Mouse (Mus musculus) urinary bladder, postnatal 14 days (tissue): ENCODE measurements around the gene Lgi1.

Experiments used
- DNase-seq: peaks from one replicate; pipeline ENCODE4 v3.0.0; 2021; ENCODE audit warnings: low spot score

Lgi1 gene

DNA sequence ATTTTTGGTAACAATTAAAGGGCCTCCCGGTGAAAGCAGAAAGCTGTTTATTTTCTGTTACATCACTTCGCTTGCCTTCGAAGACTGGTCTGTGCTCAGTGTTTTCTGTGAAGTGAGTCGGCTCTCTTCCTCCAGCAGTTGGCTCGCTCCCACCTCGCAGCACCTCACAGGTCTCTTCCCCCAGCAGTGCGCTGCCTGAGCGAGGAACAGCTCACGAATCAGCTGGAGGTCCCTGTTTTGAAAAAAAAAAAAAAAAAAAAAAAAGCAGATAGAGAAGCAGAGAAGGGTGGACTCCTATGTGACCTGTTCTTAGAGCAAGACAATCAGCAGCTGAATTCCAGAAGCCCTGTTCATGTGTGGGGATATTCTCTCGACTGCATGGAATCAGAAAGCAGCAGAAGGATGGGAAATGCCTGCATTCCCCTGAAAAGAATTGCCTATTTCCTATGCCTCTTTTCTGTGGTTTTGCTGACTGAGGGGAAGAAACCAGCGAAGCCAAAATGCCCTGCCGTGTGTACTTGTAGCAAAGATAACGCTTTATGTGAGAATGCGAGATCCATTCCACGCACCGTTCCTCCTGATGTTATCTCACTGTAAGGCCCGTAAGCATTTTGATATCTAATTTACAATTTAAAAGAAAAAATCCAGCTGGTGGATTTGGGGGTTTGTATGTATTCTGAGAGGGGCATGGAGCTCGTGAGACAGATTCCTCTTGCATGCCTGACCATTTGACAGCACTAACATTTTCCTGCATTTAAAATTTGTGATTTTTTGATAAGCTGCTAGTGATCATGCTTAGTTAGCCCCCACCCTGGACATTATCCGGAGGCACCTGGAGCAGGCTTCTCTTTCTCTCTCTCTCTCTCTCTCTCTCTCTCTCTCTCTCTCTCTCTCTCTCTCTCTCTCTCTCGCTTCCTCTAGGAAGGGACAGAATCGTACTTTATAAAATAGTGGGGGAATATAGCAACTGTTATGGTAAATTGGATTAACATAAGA, at the start of gene Lgi1:
Gene Lgi1 (plus strand): TSS at position 32 of the 996 bp plus-strand sequence.
- no peak for DNase-seq

DNA sequence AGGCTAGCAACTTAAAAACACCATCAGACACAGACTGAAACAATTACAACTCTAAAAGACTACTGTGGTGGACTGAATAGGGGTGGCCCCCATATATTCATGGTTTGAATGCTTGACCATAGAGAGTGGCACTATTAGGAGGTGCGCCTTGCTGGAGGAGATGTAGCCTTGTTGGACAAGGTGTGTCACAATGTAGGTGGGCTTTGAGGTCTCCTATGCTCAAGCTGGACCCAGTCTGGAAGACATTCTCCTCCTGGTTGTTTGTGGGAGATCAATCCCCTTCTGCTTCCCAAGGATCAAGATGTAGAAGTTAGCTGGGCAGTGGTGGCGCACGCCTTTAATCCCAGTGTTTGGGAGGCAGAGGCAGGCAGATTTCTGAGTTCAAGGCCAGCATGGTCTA, 46.6 kb upstream of the Lgi1 start:
- DNase-seq: no peak

DNA sequence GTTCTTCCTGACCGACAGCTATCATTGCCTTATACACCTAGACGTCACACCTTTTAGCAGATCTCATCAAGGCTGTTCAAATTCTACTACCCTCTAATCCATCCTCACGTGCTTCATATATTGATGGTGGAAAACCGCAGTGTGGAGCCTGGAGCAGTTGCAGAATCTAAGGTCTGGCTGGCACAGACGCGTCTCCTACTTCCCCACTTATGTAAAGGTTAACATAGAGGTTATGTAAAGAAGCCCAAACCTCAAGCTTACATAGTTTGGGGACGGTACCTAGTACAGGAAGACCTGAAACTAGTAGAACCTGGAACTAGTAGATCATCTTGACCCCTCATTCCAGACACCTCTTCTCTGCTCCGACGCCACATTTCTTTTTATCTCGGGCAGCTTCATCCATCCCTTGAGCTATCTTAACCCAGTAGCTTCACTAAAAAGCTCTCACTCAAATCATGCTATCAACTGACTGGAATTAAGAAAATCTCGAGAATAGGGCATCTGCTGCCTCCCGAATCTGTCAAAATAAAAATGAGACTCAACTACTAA, 40.9 kb upstream of the Lgi1 start:
- no peak for DNase-seq

DNA sequence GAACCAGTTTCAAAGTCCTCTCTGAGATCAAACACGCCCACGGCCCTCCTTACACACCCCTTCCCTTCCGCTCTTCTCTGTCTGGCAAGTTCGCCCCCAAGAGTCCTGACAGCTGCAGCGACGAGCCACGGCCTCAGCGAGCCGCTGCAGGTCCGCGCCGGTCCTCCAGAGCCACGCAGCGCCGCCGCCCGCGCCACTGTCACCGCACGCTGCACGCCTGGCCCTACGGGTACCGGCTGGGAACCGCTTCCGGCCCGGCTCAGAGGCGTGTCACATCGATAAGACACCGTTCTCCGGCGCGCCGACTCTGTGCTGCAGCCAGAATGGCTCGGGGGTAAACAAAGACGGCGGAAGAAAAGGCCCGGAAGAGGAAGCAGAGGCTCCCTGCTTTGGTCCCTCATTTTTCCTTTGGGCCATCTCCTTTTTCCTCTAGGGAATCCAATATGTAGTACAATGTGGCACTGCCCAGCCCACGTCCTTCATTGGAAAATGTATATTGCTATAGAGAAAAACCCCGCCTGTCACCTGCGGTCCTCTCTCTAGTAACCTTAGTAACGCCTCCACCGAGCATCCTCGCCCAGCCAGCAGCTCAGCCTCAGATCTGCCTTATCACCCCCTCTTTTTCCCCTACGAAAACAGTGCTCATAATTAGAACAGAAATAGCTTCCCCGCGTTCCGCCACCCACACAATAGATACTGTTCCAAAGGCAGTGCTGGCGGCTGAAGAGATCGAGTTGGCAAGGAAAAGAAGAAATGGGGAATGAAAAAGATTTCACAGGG, 40.2 kb upstream of the Lgi1 start, which contains the start of gene Fra10ac1:
Gene Fra10ac1 (minus strand): TSS at position 252 of the 780 bp plus-strand sequence.
- peak; percentile 89 for DNase-seq

DNA sequence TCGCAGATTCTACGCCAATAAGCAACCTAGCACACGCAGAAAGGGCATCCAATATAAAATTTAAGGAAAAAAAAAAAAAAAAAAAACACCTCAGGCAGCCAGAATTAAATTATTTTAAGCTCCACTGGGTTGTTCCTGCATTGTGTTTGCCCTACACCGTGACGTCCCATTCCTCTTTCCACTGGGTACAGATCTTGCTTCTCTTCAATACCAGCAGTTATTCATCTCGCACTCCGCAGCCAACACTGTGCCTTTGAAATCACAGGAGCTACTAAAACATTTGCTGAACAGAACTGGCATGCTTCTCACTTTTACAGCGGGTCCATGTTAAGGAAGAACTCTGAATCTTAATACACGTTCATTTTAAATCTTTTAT, 39.7 kb upstream of the Lgi1 start:
- DNase-seq: no peak

DNA sequence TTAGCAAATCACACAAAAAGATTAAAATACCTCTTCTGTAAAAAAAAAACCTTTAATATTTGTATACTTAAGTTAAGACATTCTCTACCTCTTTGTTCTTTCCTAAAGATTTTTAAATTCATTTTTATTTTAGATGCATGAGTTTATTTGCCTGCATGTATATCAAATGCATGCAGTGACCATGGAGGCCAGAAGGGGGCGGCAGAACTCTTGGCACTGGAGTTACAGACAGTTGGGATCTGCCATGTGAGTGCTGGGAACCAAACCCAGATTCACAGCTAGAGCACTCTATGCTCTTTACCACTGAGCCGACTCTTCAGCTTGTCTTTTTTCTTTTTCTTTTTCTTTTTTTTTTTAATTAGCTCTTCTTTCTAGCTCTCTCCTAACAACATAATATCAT, 35.6 kb upstream of the Lgi1 start:
- no peak for DNase-seq

DNA sequence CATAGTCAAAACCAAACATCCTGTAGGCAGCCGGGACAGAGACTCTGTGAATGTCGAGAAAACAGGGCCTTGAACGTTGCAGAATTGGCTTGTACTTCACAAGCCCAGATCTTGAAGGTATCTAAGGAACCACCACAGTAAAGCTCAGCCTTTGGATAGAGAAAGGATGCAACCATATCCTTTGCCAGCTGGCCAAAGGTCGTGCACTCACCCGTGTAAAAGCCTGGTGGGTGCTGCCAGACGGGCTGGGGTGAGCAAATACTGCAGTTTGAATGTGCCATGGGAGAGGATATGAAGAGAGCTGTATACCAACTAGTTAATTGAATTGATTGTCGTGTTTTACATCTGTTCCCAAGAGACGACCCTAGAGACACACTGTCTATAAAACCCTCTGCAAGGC, 32.2 kb upstream of the Lgi1 start:
- no peak for DNase-seq

DNA sequence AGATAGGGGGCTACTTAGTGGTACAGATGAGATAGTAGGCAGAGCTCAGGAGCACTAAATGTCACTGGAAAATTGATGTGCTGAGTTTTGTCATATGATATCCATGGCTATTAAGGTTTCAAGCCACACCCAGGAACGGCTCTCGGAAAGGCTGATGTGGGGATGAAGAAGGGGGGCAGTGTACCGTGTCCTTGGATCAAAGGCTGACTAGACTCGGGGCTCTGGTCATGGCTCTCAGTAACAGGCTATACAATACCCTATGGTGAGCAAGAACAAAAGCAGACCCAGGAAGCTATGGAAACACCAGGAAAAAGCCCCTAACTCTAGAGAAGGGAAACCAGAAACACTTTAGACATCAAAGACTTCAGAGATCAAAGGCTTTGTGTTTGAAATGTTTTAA, 31.8 kb upstream of the Lgi1 start:
- no peak for DNase-seq

DNA sequence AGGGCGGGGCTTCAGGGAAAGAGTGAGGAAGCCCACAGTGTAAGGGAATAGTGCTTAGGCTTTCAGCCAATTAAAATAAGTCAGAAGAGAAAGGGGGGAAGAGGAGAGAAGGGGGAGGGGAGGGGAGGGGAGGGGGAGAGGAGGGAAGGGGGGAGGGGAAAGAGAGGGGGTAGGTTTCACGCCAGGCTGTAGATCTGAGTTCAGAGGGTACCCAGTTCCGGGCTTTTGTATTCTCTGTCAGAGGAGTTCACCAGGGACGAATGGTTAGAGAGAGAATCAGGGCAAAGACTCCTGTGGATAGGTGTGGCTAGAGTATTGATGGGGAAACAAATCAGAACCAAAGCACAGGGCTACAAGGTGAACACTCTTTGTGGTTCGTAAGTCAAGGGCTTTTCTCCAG, 27.8 kb upstream of the Lgi1 start:
- DNase-seq: no peak

DNA sequence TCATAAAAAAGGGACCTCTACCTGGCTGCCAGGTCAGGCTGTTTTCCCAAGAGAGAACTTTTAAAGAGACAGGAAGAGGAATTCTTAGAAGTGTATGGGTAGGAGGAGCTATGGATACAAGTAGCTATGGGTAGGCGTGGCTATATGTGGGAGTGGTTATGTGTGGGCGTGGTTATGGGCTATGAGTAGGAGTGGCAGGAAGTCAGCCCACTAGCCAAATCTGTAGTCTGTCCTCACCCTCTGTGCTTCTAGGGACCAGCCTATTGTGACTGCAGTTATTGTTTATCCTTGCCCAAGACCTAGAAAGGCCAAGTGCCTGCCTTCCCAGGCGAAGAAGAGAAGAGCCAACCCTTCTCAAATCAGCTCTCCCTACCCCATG, 26.5 kb upstream of the Lgi1 start:
- no peak for DNase-seq

DNA sequence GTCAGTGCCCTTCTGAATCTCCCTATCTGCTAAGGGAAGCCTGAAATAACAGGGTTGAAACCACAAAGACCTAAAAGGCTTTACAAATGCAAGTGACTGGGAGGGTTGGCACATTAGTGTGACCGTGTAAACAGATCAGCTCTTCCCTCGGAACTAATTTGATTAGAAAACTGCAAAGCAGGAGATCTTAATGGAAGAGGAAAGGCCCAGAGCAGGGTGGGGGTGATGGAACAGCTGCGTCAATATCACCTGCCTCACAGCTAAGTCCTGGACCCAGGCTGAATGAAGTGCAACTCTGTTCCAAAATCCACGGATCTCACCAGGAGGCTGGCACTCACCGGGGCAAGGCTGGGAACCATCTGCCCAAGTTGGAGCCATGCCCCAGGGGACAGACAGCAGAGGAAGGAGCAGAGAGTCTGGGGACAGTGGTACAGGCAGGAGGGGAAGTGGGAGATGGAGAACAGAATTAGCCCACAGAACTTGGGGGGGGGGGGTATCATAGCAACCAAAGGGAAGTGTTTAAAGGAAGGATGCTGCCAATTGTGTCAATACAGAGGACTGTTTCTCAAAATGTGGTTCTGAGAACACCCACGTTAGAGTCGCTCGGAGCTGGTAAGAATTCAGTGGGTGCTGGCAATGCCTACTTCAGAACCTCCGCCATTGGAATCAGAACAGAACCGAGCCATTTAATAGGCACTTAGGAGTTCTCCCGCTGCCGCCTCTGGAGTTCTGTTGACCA, 26.0 kb upstream of the Lgi1 start:
- DNase-seq: no peak

DNA sequence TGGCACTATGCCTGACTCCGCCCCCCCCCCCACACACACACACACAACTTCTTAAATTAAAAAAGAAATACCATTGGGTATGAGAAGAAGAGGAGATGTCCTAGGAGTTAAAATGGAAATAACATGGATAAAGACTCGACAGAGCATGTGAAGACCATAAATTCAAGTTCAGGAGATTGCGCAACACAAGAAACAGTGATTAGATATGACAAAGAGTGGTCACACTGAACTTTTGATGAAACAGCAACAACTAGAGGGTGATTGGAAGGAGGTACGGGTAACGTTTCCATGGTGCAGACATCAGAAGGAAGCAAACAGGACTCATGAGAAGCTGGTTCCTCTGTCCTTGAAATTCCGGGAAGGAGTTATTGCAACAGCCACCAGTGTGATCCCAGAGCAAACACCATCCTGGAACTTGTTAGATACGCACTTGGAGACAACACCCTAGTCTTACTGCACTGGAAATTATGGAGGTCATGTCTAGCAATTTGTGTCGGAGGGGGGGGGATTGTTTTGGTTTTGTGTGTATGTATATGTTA, 22.0 kb upstream of the Lgi1 start:
- no peak for DNase-seq

DNA sequence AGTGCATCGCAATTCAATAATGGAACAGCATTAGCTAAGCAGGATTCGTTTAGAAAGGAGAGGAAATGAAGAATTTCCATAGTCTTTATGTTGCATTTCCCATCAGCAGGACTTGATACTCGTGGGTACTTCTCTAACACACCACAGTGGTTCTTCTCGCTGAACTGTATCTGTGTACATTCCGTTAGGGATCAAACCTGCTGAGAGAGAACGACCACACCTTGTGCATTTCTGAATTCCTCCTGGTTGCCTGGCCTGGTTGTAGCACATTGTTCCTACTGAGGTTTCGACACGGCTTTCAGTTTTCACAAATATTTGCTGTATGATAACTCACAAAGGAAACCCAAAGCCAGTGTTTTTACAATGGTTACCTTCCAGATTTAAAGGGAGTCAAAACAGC, 19.6 kb upstream of the Lgi1 start:
- DNase-seq: no peak

DNA sequence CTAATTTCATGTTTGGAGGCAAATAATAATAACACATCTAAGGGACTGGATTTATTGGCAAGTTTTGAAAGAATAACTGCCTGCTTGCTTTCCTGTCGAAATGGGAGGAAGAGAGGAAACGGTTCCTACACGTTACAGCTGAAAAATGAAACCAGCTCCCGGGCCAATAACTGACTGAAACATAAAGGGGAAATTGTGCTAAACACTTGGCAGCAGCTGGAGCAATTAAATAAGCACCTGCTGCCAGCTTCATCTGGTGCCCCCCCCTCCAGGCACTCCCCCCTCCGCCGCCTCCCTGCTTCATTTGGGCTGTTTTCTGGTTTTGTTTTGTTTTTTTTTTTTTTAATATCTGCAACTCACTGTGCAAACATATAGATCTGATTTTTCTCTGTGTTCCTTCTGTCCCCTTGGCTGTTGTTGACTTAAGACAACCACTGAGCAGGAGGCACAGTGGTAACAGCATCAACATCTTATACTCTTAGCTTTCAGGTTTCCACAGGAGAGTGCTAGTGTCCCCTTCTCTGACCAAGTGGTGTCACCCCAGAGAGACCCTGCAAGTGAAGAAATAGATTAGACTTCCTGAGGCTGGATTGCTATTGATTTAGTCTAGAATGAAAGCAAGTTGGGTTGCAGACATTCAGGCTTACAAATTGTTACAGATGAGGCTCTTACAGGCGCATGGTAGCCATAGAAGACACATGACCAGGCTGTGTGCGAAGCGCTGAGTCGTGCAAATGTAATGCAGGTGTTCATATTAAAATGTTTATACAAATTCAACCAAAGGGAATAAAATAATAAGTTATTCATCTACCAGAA, 18.8 kb upstream of the Lgi1 start:
- DNase-seq: no peak

DNA sequence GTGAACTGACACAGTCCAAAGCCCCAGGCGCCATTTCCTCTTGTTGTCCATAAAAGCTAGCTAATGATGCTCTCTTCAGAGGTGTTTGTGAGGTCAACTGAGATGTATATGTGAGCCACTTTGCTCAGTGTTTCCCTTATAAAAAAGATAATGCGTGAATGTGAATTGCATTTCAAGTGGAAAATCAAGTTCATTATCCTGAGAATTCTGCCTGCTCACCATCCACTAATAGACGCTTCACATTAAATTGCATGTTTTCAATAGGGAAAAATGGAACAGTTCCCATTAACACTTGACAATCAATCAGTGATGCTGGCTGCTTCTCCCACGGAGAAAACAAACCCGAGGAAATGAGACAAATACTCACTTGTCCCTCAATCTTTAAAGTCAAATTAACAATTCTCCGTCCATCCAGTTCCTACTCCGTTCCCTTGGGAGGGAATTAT, 18.1 kb upstream of the Lgi1 start:
- DNase-seq: no peak

DNA sequence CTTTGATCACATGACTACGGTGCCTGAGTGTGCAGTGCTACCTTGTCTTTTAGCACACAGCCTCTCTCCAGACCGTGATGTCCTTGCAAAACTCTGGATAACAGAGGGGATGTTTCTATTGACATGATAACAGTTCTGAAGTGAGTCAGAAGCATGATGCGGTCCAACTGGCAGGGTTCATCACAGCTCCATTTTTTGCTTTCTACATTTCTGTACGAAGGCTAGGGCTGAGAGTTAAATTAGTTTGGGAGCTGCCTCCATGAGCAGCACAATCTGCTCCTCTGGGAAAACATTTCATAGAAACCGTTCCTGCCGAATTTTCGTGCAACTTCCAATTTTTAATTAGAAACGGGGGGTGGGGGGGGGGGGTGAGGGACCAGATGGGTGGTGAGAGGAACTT, 14.7 kb upstream of the Lgi1 start:
- no peak for DNase-seq

DNA sequence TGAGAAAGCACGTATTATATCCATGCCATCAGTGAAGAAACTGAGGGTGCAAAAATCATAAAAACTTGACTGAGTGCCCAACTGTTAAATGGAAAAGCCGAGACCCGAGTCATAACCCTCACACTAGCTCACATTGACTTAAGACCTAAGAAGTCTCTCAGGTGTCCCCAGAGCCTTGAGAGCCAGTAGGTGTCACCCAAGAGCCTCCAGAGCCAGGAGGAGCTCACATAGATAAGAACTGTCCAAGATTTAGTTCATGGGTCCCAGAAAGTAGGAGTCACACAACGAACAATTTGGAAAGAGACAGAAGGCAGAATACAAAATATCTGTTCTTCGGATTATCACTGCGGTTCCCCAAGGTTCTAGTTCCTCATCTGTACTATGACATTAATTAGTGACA, 10.5 kb upstream of the Lgi1 start:
- DNase-seq: peak; percentile 68

DNA sequence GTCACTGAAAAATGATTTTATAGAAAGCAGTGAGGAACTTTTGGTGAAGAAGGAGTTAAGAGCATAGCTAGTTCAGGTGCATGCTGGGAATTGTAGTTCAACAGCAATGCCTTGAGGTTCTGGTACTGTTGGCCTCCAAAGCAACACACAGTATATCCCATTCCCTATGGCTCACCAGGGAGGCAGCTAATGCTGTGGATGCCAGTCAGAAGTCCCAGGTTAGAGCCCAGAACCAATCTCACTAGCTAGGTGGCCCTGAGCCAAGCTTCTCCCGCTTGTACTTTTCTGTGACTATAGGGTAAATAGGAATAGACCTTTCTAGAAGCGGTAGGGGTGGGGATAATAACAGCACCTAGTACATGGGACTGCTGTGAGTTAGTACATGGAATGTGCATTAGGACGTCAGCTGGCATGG, 5.7 kb upstream of the Lgi1 start:
- no peak for DNase-seq

DNA sequence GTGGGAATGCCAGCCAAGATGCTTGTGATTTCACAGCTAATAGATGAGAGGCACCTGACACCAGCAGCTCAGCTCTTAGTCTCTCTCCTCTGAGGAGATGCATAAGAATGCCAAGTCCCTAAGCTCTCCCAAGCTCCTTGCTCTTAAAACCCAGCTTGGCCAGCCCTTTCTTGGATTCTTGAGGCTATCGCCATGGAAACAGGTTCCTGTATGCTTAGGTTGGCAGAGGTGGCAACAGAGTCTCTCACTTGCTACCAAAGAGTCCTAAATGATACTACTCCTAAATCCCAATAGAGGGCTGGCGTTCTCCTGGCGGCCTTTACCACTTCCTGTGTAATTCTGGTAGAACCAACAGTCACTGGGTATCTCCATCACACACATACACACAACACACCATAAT, 4.9 kb upstream of the Lgi1 start:
- no peak for DNase-seq

DNA sequence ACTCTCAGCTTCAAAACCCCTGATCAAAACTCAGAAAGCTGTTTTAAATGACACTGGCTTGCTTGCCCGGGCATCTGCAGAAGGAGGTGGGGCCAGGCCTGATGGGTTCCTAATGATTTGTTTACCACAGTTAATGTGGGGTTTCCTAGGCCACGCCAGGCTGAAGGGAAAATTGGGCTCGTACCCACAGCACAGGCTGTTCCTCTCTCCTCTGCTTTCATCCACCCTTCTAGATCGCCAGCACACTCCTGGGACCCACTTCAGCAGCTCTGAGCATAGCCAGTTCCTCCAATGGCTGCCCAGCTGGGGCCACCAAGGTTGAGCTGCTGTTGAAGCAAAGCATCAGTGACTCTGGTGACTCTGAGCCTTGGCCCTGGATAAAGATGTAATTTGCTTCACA, 4.0 kb upstream of the Lgi1 start:
- DNase-seq: no peak

DNA sequence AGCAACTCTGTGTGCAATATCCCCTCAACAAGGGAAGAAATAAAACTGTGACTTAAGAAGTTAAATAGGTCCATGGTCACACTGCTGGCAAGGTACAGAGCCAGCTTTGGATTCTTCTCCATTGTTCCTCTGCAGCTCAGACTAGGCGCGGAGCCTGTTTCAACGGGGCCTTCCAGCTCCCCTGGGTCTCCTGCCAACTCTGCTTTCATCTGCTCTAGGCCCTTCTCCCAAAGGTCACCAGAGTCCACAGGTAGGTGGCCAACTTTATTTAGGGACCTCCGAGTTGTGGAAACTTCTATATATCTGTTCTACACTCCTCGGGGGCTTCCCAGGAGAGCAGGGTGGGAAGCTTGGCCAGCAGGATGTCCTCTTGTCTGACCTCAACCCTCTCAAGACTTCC, 3.0 kb upstream of the Lgi1 start:
- DNase-seq: no peak
